Mouse (Mus musculus): ENCODE results near the gene Rasl10b. TPM values are rescaled to one million over a fixed set of nuclear protein-coding genes. Genes with fewer than 3 reads are reported as not detected.

The Rasl10b gene
- polyA plus RNA-seq, 1 experiment: 1.1 TPM

DNA sequence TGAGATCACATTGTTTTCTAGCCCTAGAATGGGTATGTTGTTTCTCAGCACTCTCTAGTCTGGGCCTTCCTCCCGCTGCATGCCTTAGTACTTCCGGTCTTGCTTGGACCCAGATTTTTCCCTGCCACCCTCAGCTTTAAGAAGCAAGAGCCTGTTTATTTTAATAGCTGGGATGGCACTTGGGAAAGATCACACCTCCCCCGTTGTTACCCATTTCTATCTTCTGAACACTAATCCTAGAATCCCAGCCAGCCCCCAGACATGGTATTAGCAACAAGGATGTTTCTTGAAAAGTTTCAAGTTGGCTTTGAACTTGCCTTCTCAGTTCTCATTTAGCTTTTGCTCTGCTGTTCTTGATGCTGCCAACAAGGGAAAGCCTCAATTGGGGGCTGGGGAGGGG, 2.5 kb upstream of the Rasl10b start:
- Histone ChIP-seq H3K4me3 (ENCODE audit: low read depth, low read length) (no peak overlapping the region), H3K9me3 (replicated peaks; ENCODE audit: control insufficient read depth, insufficient read depth, low read length, poor library complexity, severe bottlenecking) (no peaks in the 10 kb centered on the region), H3K27me3 (ENCODE audit: control insufficient read depth, insufficient read depth, low read length, poor library complexity, severe bottlenecking) (peaks cover 7% of the 10 kb centered on the region), H3K9ac (ENCODE audit: low read depth, poor library complexity, severe bottlenecking) (no peak overlapping the region), H3K4me1 (ENCODE audit: control insufficient read depth, insufficient read depth, low read length) (peaks cover 2% of the 10 kb centered on the region), H3K27ac (ENCODE audit: insufficient read depth, low read length) (no peak overlapping the region), H3K36me3 (ENCODE audit: control insufficient read depth, insufficient read depth, low read length, poor library complexity, severe bottlenecking) (no peaks in the 10 kb centered on the region)
- TF ChIP-seq POLR2A (IDR thresholded peaks at IDR 0.05; ENCODE audit: insufficient read depth, low read length) (no peak), EP300 (IDR thresholded peaks at IDR 0.05; ENCODE audit: insufficient read depth, low read depth, low read length) (no peak), CTCF (IDR thresholded peaks at IDR 0.05; ENCODE audit: low read depth, low read length) (no peak)

DNA sequence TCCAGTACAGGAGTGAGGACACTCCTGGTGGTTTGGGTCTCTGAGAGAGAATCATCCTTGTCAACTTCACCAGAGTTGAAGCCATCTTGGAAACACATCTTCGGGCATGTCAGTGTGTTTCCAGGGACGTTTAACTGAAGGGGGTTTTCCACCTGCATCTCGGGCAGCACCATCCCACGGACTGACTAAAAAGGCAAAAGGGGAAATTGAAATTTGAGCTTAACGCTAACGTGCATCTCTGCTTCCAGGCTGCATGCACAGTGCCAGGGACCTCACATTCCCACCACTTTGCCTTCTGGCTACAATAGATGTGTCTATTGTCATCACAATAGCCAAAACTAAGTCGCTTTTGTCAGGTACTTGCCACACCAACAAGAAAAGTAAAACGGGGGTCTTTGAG, 695 bp upstream of the Rasl10b start:
- Histone ChIP-seq H3K27me3 (ENCODE audit: control insufficient read depth, insufficient read depth, low read length, poor library complexity, severe bottlenecking) (peaks cover 7% of the 10 kb centered on the region), H3K27ac (ENCODE audit: insufficient read depth, low read length) (no peak overlapping the region), H3K9ac (ENCODE audit: low read depth, poor library complexity, severe bottlenecking) (no peak overlapping the region), H3K36me3 (ENCODE audit: control insufficient read depth, insufficient read depth, low read length, poor library complexity, severe bottlenecking) (no peaks in the 10 kb centered on the region), H3K4me1 (ENCODE audit: control insufficient read depth, insufficient read depth, low read length) (no peaks in the 10 kb centered on the region), H3K9me3 (replicated peaks; ENCODE audit: control insufficient read depth, insufficient read depth, low read length, poor library complexity, severe bottlenecking) (no peaks in the 10 kb centered on the region), H3K4me3 (ENCODE audit: low read depth, low read length) (no peak overlapping the region)
- TF ChIP-seq EP300 (IDR thresholded peaks at IDR 0.05; ENCODE audit: insufficient read depth, low read depth, low read length) (no peak), CTCF (IDR thresholded peaks at IDR 0.05; ENCODE audit: low read depth, low read length) (no peak), POLR2A (IDR thresholded peaks at IDR 0.05; ENCODE audit: insufficient read depth, low read length) (no peak)

- Histone ChIP-seq H3K9me3 (replicated peaks; ENCODE audit: control insufficient read depth, insufficient read depth, low read length, poor library complexity, severe bottlenecking) (no peaks in the 10 kb centered on the region), H3K36me3 (ENCODE audit: control insufficient read depth, insufficient read depth, low read length, poor library complexity, severe bottlenecking) (no peaks in the 10 kb centered on the region), H3K27me3 (ENCODE audit: control insufficient read depth, insufficient read depth, low read length, poor library complexity, severe bottlenecking) (peaks cover 7% of the 10 kb centered on the region), H3K4me1 (ENCODE audit: control insufficient read depth, insufficient read depth, low read length) (no peaks in the 10 kb centered on the region), H3K4me3 (ENCODE audit: low read depth, low read length) (peak overlapping the region; percentile 68), H3K9ac (ENCODE audit: low read depth, poor library complexity, severe bottlenecking) (peak overlapping the region; percentile 89), H3K27ac (ENCODE audit: insufficient read depth, low read length) (no peak overlapping the region)
- TF ChIP-seq CTCF (IDR thresholded peaks at IDR 0.05; ENCODE audit: low read depth, low read length) (no peak), POLR2A (IDR thresholded peaks at IDR 0.05; ENCODE audit: insufficient read depth, low read length) (no peak), EP300 (IDR thresholded peaks at IDR 0.05; ENCODE audit: insufficient read depth, low read depth, low read length) (no peak)
These were observed 905 bp downstream of the Rasl10b start for GRCm38 (mm10) chr11:83409792-83410291.

DNA sequence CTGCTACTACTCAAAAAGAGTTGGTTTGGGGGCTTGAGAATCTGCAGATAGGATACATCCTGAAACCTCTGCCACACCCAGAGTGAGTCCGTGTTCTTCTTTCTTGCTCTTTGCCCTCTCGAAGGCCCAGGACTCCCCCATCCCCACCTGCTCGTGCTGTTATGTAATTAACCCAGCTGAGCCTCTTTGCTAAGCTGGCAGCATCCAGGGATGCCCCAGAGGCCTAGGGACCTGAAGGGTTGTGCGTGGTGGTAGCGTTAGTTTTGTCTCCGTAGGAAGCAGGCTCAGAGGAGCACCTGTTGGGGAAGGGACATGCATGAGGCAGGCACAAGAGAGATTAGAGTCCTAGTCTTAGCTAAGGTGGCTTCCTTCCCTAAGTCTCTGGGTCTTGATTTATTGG, 1.6 kb downstream of the Rasl10b start:
- TF ChIP-seq POLR2A (IDR thresholded peaks at IDR 0.05; ENCODE audit: insufficient read depth, low read length): no peak
- no peak for TF ChIP-seq CTCF (IDR thresholded peaks at IDR 0.05; ENCODE audit: low read depth, low read length)
- TF ChIP-seq EP300 (IDR thresholded peaks at IDR 0.05; ENCODE audit: insufficient read depth, low read depth, low read length): no peak
- H3K4me3 ChIP-seq (ENCODE audit: low read depth, low read length): no peak overlapping the region
- no peak overlapping the region for H3K9ac ChIP-seq (ENCODE audit: low read depth, poor library complexity, severe bottlenecking)
- no peaks in the 10 kb centered on the region for H3K36me3 ChIP-seq (ENCODE audit: control insufficient read depth, insufficient read depth, low read length, poor library complexity, severe bottlenecking)
- peaks cover 7% of the 10 kb centered on the region for H3K27me3 ChIP-seq (ENCODE audit: control insufficient read depth, insufficient read depth, low read length, poor library complexity, severe bottlenecking)
- no peaks in the 10 kb centered on the region for H3K4me1 ChIP-seq (ENCODE audit: control insufficient read depth, insufficient read depth, low read length)
- H3K9me3 ChIP-seq (replicated peaks; ENCODE audit: control insufficient read depth, insufficient read depth, low read length, poor library complexity, severe bottlenecking): no peaks in the 10 kb centered on the region
- no peak overlapping the region for H3K27ac ChIP-seq (ENCODE audit: insufficient read depth, low read length)

GRCm38 (mm10) chr11:83417080-83417479, 8.1 kb downstream of the Rasl10b start:
- no peak for TF ChIP-seq EP300 (IDR thresholded peaks at IDR 0.05; ENCODE audit: insufficient read depth, low read depth, low read length)
- TF ChIP-seq POLR2A (IDR thresholded peaks at IDR 0.05; ENCODE audit: insufficient read depth, low read length): no peak
- TF ChIP-seq CTCF (IDR thresholded peaks at IDR 0.05; ENCODE audit: low read depth, low read length): no peak

DNA sequence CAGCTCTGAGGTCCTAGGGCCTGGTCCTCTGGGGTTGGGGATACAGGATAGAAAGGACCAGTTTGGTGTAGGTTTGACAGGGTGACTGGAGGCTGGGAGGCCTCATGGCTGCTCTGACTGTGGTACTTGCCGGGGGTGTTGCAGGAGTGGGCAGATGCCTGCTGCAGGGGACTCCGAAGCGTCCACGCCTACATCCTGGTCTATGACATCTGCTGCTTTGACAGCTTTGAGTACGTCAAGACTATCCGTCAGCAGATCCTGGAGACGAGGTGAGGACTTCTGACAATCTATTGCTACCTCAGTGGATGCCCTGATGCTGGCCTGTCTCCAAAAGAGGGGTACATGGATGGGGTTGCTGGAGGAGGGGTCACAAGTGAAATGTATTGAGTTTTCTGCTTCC, 8.8 kb downstream of the Rasl10b start:
- Histone ChIP-seq H3K4me3 (ENCODE audit: low read depth, low read length) (no peak overlapping the region), H3K27me3 (ENCODE audit: control insufficient read depth, insufficient read depth, low read length, poor library complexity, severe bottlenecking) (no peaks in the 10 kb centered on the region), H3K4me1 (ENCODE audit: control insufficient read depth, insufficient read depth, low read length) (no peaks in the 10 kb centered on the region), H3K9ac (ENCODE audit: low read depth, poor library complexity, severe bottlenecking) (no peak overlapping the region), H3K9me3 (replicated peaks; ENCODE audit: control insufficient read depth, insufficient read depth, low read length, poor library complexity, severe bottlenecking) (no peaks in the 10 kb centered on the region), H3K36me3 (ENCODE audit: control insufficient read depth, insufficient read depth, low read length, poor library complexity, severe bottlenecking) (no peaks in the 10 kb centered on the region), H3K27ac (ENCODE audit: insufficient read depth, low read length) (no peak overlapping the region)
- no peak for TF ChIP-seq EP300 (IDR thresholded peaks at IDR 0.05; ENCODE audit: insufficient read depth, low read depth, low read length)

More at GRCm38 (mm10) chr11:83417080-83417479, 8.1 kb downstream of the Rasl10b start:
- no peaks in the 10 kb centered on the region for H3K4me1 ChIP-seq (ENCODE audit: control insufficient read depth, insufficient read depth, low read length)
- H3K36me3 ChIP-seq (ENCODE audit: control insufficient read depth, insufficient read depth, low read length, poor library complexity, severe bottlenecking): no peaks in the 10 kb centered on the region
- no peak overlapping the region for H3K27ac ChIP-seq (ENCODE audit: insufficient read depth, low read length)
- no peaks in the 10 kb centered on the region for H3K27me3 ChIP-seq (ENCODE audit: control insufficient read depth, insufficient read depth, low read length, poor library complexity, severe bottlenecking)
- H3K9ac ChIP-seq (ENCODE audit: low read depth, poor library complexity, severe bottlenecking): no peak overlapping the region
- H3K4me3 ChIP-seq (ENCODE audit: low read depth, low read length): no peak overlapping the region
- H3K9me3 ChIP-seq (replicated peaks; ENCODE audit: control insufficient read depth, insufficient read depth, low read length, poor library complexity, severe bottlenecking): no peaks in the 10 kb centered on the region

Data from ES-Bruce4 (cell line).